Mouse (Mus musculus) MEL (cell line): ENCODE measurements around the gene Eno2. TPM values are rescaled to one million over a fixed set of nuclear protein-coding genes. Genes with fewer than 3 reads are reported as not detected.

Experiments
- DNase-seq: peaks from one replicate; pipeline ENCODE4 v3.0.0; 2011; ENCODE audit warnings: low read depth, low spot score
- H3K27ac ChIP-seq: 2 replicates; pipeline ENCODE4 v1.5.1; 2012; ENCODE audit warnings: low read depth, mild to moderate bottlenecking, control low read depth, low read length, moderate library complexity; ENCODE audit not compliant: control insufficient read depth
- H3K27me3 ChIP-seq, 2 experiments: fragments of 150-350 bp in 1 of 2; sonication (generic) in 1 of 2; 2 replicates each; pipeline ENCODE4 v1.6.1; 2012; ENCODE audit warnings: low read length in 2 of 2, mild to moderate bottlenecking in 2 of 2, improper control_type of control experiment in 1 of 2, moderate library complexity in 1 of 2; ENCODE audit not compliant: insufficient read depth in 2 of 2, control insufficient read depth in 1 of 2
- H3K36me3 ChIP-seq, 2 experiments: 2 replicates each; pipeline ENCODE4 v1.6.1; 2012 to 2014; ENCODE audit warnings: low read length in 2 of 2, improper control_type of control experiment in 1 of 2, inconsistent platforms in 1 of 2, mild to moderate bottlenecking in 1 of 2; ENCODE audit not compliant: insufficient read depth in 2 of 2, control insufficient read depth in 1 of 2
- H3K4me1 ChIP-seq, 2 experiments: fragments of 150-350 bp in 1 of 2; sonication (generic) in 1 of 2; 2 replicates each; pipeline ENCODE4 v1.6.1; 2012; ENCODE audit warnings: low read length in 2 of 2, improper control_type of control experiment in 1 of 2, mild to moderate bottlenecking in 1 of 2; ENCODE audit not compliant: insufficient read depth in 2 of 2, control insufficient read depth in 1 of 2
- H3K4me3 ChIP-seq, 2 experiments: fragments of 150-350 bp in 1 of 2; sonication (generic) in 1 of 2; 2 replicates each; pipeline ENCODE4 v1.5.1; 2012; ENCODE audit warnings: low read depth in 2 of 2, low read length in 2 of 2, mild to moderate bottlenecking in 2 of 2, moderate library complexity in 2 of 2, control low read depth in 1 of 2, improper control_type of control experiment in 1 of 2; ENCODE audit not compliant: control insufficient read depth in 1 of 2, insufficient read depth in 1 of 2
- H3K79me2 ChIP-seq: 2 replicates; pipeline ENCODE4 v1.6.1; 2012; ENCODE audit warnings: mild to moderate bottlenecking, low read length, moderate library complexity; ENCODE audit not compliant: control insufficient read depth, poor library complexity, insufficient read depth
- H3K9ac ChIP-seq: 2 replicates; pipeline ENCODE4 v1.6.1; 2012; ENCODE audit warnings: low read depth, mild to moderate bottlenecking, control low read depth, low read length, moderate library complexity; ENCODE audit not compliant: control insufficient read depth, poor library complexity, severe bottlenecking
- H3K9me3 ChIP-seq: fragments of 150-350 bp; sonication (generic); replicated peaks from 2 replicates; pipeline ENCODE4 v1.6.1; 2012; ENCODE audit warnings: mild to moderate bottlenecking, low read length, improper control_type of control experiment, moderate library complexity; ENCODE audit not compliant: insufficient read depth
- BHLHE40 ChIP-seq: IDR thresholded peaks from 2 replicates; pipeline ENCODE4 v1.6.1; 2012; ENCODE audit warnings: low read depth, mild to moderate bottlenecking, inconsistent platforms, low read length, improper control_type of control experiment, borderline replicate concordance
- CHD2 ChIP-seq: IDR thresholded peaks from 2 replicates; pipeline ENCODE4 v1.6.1; 2011; ENCODE audit warnings: low read length, improper control_type of control experiment
- CTCF ChIP-seq, 3 experiments: IDR thresholded peaks in 2 of 3; conservative IDR thresholded peaks in 1 of 3; 2 replicates each; pipeline ENCODE4 v1.5.1; 2011 to 2012; ENCODE audit warnings: low read length in 3 of 3, low read depth in 2 of 3, mild to moderate bottlenecking in 2 of 3, improper control_type of control experiment in 1 of 3, inconsistent platforms in 1 of 3, mixed read lengths in 1 of 3, moderate library complexity in 1 of 3; ENCODE audit not compliant: control insufficient read depth in 1 of 3, insufficient read depth in 1 of 3, poor library complexity in 1 of 3, severe bottlenecking in 1 of 3
- ELF1 ChIP-seq: IDR thresholded peaks from 2 replicates; pipeline ENCODE4 v1.6.1; 2014; ENCODE audit warnings: low read depth, mild to moderate bottlenecking, inconsistent platforms, low read length, improper control_type of control experiment, moderate library complexity
- GABPA ChIP-seq: IDR thresholded peaks from 2 replicates; pipeline ENCODE4 v1.6.1; 2012; ENCODE audit warnings: low read depth, mild to moderate bottlenecking, inconsistent platforms, low read length, improper control_type of control experiment, moderate library complexity
- GATA1 ChIP-seq: IDR thresholded peaks from 2 replicates; pipeline ENCODE4 v1.6.1; 2011; ENCODE audit warnings: low read depth, low read length, improper control_type of control experiment
- HCFC1 ChIP-seq: IDR thresholded peaks from 2 replicates; pipeline ENCODE4 v1.6.1; 2012; ENCODE audit warnings: low read depth, mild to moderate bottlenecking, inconsistent platforms, low read length, improper control_type of control experiment, moderate library complexity
- JUND ChIP-seq: IDR thresholded peaks from 2 replicates; pipeline ENCODE4 v1.6.1; 2011; ENCODE audit warnings: low read depth, mild to moderate bottlenecking, improper control_type of control experiment, low read length
- KAT2A ChIP-seq: conservative IDR thresholded peaks from 2 replicates; pipeline ENCODE4 v1.6.1; 2012; ENCODE audit warnings: low read depth, low read length, improper control_type of control experiment, inconsistent platforms
- MAFK ChIP-seq: IDR thresholded peaks from 2 replicates; pipeline ENCODE4 v1.6.1; 2011; ENCODE audit warnings: low read depth, mild to moderate bottlenecking, low read length, improper control_type of control experiment, borderline replicate concordance
- MAX ChIP-seq: IDR thresholded peaks from 2 replicates; pipeline ENCODE4 v1.6.1; 2011; ENCODE audit warnings: low read length, improper control_type of control experiment
- MAZ ChIP-seq: IDR thresholded peaks from 2 replicates; pipeline ENCODE4 v1.6.1; 2012; ENCODE audit warnings: low read depth, mild to moderate bottlenecking, inconsistent platforms, low read length, improper control_type of control experiment
- MEF2A ChIP-seq: IDR thresholded peaks from 2 replicates; pipeline ENCODE4 v1.6.1; 2014; ENCODE audit warnings: low read depth, mild to moderate bottlenecking, inconsistent platforms, low read length, improper control_type of control experiment; ENCODE audit not compliant: poor library complexity, insufficient replicate concordance, severe bottlenecking; ENCODE audit errors: extremely low read depth
- MXI1 ChIP-seq: IDR thresholded peaks from 2 replicates; pipeline ENCODE4 v1.6.1; 2011; ENCODE audit warnings: mild to moderate bottlenecking, low read depth, low read length, improper control_type of control experiment
- MYB ChIP-seq: IDR thresholded peaks from 2 replicates; pipeline ENCODE4 v1.6.1; 2011; ENCODE audit warnings: mild to moderate bottlenecking, low read depth, low read length, improper control_type of control experiment
- MYC ChIP-seq: IDR thresholded peaks from 2 replicates; pipeline ENCODE4 v1.6.1; 2011; ENCODE audit warnings: low read depth, mild to moderate bottlenecking, low read length, improper control_type of control experiment, moderate library complexity
- NELFE ChIP-seq: IDR thresholded peaks from 2 replicates; pipeline ENCODE4 v1.6.1; 2011; ENCODE audit warnings: low read depth, low read length, improper control_type of control experiment
- POLR2A ChIP-seq, 2 experiments: IDR thresholded peaks; 2 replicates each; pipeline ENCODE4 v1.6.1; 2011 to 2012; ENCODE audit warnings: low read length in 2 of 2, mild to moderate bottlenecking in 2 of 2, control low read depth in 1 of 2, improper control_type of control experiment in 1 of 2, low read depth in 1 of 2, moderate library complexity in 1 of 2; ENCODE audit not compliant: control insufficient read depth in 1 of 2, insufficient read depth in 1 of 2, poor library complexity in 1 of 2
- POLR2AphosphoS2 ChIP-seq: IDR thresholded peaks from 2 replicates; pipeline ENCODE4 v1.6.1; 2011; ENCODE audit warnings: low read length, improper control_type of control experiment
- POLR2AphosphoS5 ChIP-seq: IDR thresholded peaks from 2 replicates; pipeline ENCODE4 v1.6.1; 2012; ENCODE audit warnings: low read depth, borderline replicate concordance, mild to moderate bottlenecking, inconsistent platforms, low read length, moderate library complexity, mixed read lengths
- RAD21 ChIP-seq: IDR thresholded peaks from 2 replicates; pipeline ENCODE4 v1.6.1; 2011; ENCODE audit warnings: mild to moderate bottlenecking, low read depth, low read length, improper control_type of control experiment
- RCOR1 ChIP-seq: IDR thresholded peaks from 2 replicates; pipeline ENCODE4 v1.6.1; 2012; ENCODE audit warnings: low read depth, mild to moderate bottlenecking, inconsistent platforms, low read length, improper control_type of control experiment
- SIN3A ChIP-seq: IDR thresholded peaks from 2 replicates; pipeline ENCODE4 v1.6.1; 2012; ENCODE audit warnings: low read length, improper control_type of control experiment, inconsistent platforms
- SMC3 ChIP-seq: IDR thresholded peaks from 2 replicates; pipeline ENCODE4 v1.6.1; 2011; ENCODE audit warnings: low read depth, low read length, improper control_type of control experiment
- TCF12 ChIP-seq: IDR thresholded peaks from 2 replicates; pipeline ENCODE4 v1.6.1; 2014; ENCODE audit warnings: low read depth, mild to moderate bottlenecking, inconsistent platforms, low read length, improper control_type of control experiment, moderate library complexity
- UBTF ChIP-seq: IDR thresholded peaks from 2 replicates; pipeline ENCODE4 v1.6.1; 2012; ENCODE audit warnings: low read depth, mild to moderate bottlenecking, inconsistent platforms, low read length, improper control_type of control experiment, moderate library complexity, borderline replicate concordance; ENCODE audit not compliant: insufficient read depth
- ZC3H11A ChIP-seq: IDR thresholded peaks from 2 replicates; pipeline ENCODE4 v1.6.1; 2012; ENCODE audit warnings: low read depth, mild to moderate bottlenecking, inconsistent platforms, low read length, improper control_type of control experiment
- ZKSCAN1 ChIP-seq: IDR thresholded peaks from 2 replicates; pipeline ENCODE4 v1.6.1; 2012; ENCODE audit warnings: low read depth, mild to moderate bottlenecking, inconsistent platforms, low read length, improper control_type of control experiment, moderate library complexity
- ZMIZ1 ChIP-seq: IDR thresholded peaks from 2 replicates; pipeline ENCODE4 v1.6.1; 2012; ENCODE audit warnings: low read depth, mild to moderate bottlenecking, inconsistent platforms, low read length, improper control_type of control experiment, moderate library complexity
- polyA plus RNA-seq, 2 experiments: library from polyadenylated mRNA; stranded (reverse) in 1 of 2; unstranded in 1 of 2; fragments of >175 nt in 1 of 2; fragments of >200 nt in 1 of 2; gene quantifications; 2 replicates each; pipeline versions ENCODE4 v1.2.1 to v1.2.4; 2012; ENCODE audit warnings: low replicate concordance in 2 of 2, low read depth in 1 of 2; ENCODE audit not compliant: insufficient read length in 2 of 2, insufficient read depth in 1 of 2, missing spikeins in 1 of 2
- total RNA-seq: library from RNA; depleted of rRNA; stranded (reverse); fragments of 300-350 nt; gene quantifications from 2 replicates; pipeline ENCODE4 v1.2.3, GENCODE M21; 2012

The Eno2 gene
- total and polyA plus RNA-seq, 3 experiments, result 3.2 to 12.5 TPM; not detected in 1

DNA sequence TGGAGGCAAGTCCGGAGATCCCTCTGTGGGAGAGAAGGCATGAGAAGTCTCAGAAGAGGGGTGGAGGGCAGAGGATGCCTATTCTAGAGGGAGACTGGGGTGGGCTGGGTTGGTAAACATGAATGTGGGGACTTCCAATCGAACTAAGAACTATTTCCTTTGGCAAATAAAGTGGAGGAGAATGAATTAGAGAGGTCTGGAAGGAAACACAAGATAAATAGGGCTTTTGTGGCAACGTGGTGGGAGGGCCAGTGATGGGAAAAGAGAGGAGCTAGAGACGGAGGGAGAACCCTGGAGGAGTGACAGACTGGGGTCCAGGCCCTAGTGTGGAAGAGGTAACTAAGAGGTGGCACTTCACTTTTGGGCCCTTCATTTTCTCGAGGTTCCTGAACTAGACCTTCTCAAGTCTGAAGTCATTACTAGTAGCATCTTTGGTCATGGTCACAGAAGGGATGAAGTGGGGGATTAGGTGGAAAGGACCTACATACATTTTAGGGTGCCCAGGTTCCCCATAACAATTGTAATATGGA, 12.1 kb downstream of the Eno2 start:
- no peak overlapping the region for H3K27ac ChIP-seq

DNA sequence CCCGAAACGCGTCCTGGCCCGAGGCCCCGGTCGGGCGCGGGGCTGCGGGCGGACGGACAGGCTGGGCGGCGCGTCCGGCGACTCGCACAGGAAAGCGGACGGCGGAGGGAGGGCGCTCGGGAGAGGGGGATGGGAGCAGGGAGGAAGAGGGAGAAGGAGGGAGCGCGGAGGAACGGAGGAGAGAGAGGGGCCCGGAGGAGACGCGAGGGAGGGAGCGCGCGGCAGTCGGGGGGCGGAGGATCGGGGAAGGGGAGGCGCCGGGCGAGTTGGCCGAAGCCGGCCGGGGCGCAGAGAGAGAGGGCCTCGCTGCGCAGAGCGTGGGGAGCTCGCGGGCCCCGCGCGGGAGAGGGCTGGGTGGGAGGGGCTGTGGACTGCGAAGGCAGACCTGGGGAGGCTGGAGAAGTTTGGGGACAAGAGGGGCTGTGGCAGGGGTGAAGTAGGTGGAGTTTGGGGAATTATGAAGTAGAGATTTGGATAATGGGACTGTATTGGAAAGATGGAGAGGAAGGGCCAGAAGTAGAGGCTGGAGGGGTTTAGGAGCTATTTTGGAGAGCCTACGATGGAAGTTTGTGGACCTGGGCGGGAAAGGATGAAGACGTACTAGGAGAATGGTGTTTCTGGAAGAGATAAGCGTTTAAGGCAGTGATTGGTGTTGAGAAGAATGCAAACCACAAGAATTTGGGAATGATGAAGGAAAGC, 12.7 kb downstream of the Eno2 start:
- no peaks in the 10 kb centered on the region for H3K27me3 ChIP-seq
- peak overlapping the region; percentile 91 for H3K9ac ChIP-seq
- TF ChIP-seq HCFC1 (peak; percentile 53; the same call in 1 of the 2 replicates), SIN3A (0 out of 2 replicates have a peak, but pooled peaks have one; percentile 34), ZC3H11A (no peak), RCOR1 (no peak), CHD2 (no peak), MEF2A (no peak), ZMIZ1 (peak; percentile 26; the same call in 1 of the 2 replicates), CTCF (IDR thresholded peaks at IDR 0.05 in 2 of 3, conservative IDR thresholded peaks at IDR 0.05 in 1 of 3; ENCODE audit: control insufficient read depth in 1 of 3, insufficient read depth in 1 of 3, low read depth in 2 of 3, low read length in 3 of 3, poor library complexity in 1 of 3, severe bottlenecking in 1 of 3) (no peak), MXI1 (0 out of 2 replicates have a peak, but pooled peaks have one; percentile 38), MAX (no peak), JUND (no peak), POLR2A (IDR thresholded peaks at IDR 0.05; ENCODE audit: control insufficient read depth in 1 of 2, insufficient read depth in 1 of 2, low read depth in 1 of 2, low read length in 2 of 2, poor library complexity in 1 of 2) (peak; percentile 22 to 47; a peak in 2 of 4 replicates), MAZ (peak; percentile 91), ELF1 (no peak), UBTF (0 out of 2 replicates have a peak, but pooled peaks have one; percentile 36), POLR2AphosphoS2 (no peak), POLR2AphosphoS5 (no peak), BHLHE40 (no peak), ZKSCAN1 (no peak), TCF12 (0 out of 2 replicates have a peak, but pooled peaks have one; percentile 25), KAT2A (no peak), GATA1 (peak; percentile 12; the same call in 1 of the 2 replicates), MYC (no peak), MYB (no peak)
- peak overlapping the region; percentile 62 to 67 for H3K4me3 ChIP-seq
- H3K36me3 ChIP-seq, result peaks cover 0 to 2% of the 10 kb centered on the region in 2 experiments; a peak in 1 of 4 replicates
- H3K79me2 ChIP-seq, result peaks cover 14% of the 10 kb centered on the region
- DNase-seq, result peak; percentile 64
- H3K4me1 ChIP-seq, result peaks cover 2 to 32% of the 10 kb centered on the region in 2 experiments; a peak in 3 of 4 replicates
- H3K27ac ChIP-seq, result peak overlapping the region; percentile 38
- no peaks in the 10 kb centered on the region for H3K9me3 ChIP-seq

More for the DNA sequence above, 12.1 kb downstream of the Eno2 start:
- Histone ChIP-seq H3K9me3 (no peaks in the 10 kb centered on the region), H3K4me3 (peak overlapping the region in 1 of 2 experiments; percentile 67; a peak in 2 of 4 replicates), H3K79me2 (peaks cover 14% of the 10 kb centered on the region), H3K9ac (no peak overlapping the region; the same call in 1 of the 2 replicates), H3K27me3 (no peaks in the 10 kb centered on the region), H3K36me3 (peaks cover 0 to 2% of the 10 kb centered on the region in 2 experiments; a peak in 1 of 4 replicates), H3K4me1 (peaks cover 2 to 32% of the 10 kb centered on the region in 2 experiments; a peak in 3 of 4 replicates)
- no peak for TF ChIP-seq NELFE
- TF ChIP-seq GABPA, result no peak
- TF ChIP-seq KAT2A, result no peak
- no peak for TF ChIP-seq MXI1
- TF ChIP-seq SMC3, result no peak
- no peak for TF ChIP-seq RAD21
- no peak for TF ChIP-seq MAFK
- no peak for TF ChIP-seq CTCF (IDR thresholded peaks at IDR 0.05 in 2 of 3, conservative IDR thresholded peaks at IDR 0.05 in 1 of 3; ENCODE audit: control insufficient read depth in 1 of 3, insufficient read depth in 1 of 3, low read depth in 2 of 3, low read length in 3 of 3, poor library complexity in 1 of 3, severe bottlenecking in 1 of 3)
- no peak for TF ChIP-seq ELF1
- no peak for TF ChIP-seq UBTF
- peak; percentile 36 for DNase-seq
